Mouse (Mus musculus) cerebellum, postnatal 36 days (tissue): ENCODE results near the gene Cox6b2.
"Not testable (repeated sequence)": the region's sequence is repeated elsewhere in the genome, so short reads cannot be mapped to it uniquely, and the experiment has no call there.

ENCODE experiments used
- DNase-seq, 2 experiments: peaks; one replicate each; pipeline ENCODE4 v3.0.0; 2021 to 2022; ENCODE audit warnings: mixed read lengths in 2 of 2

Gene Cox6b2

DNA sequence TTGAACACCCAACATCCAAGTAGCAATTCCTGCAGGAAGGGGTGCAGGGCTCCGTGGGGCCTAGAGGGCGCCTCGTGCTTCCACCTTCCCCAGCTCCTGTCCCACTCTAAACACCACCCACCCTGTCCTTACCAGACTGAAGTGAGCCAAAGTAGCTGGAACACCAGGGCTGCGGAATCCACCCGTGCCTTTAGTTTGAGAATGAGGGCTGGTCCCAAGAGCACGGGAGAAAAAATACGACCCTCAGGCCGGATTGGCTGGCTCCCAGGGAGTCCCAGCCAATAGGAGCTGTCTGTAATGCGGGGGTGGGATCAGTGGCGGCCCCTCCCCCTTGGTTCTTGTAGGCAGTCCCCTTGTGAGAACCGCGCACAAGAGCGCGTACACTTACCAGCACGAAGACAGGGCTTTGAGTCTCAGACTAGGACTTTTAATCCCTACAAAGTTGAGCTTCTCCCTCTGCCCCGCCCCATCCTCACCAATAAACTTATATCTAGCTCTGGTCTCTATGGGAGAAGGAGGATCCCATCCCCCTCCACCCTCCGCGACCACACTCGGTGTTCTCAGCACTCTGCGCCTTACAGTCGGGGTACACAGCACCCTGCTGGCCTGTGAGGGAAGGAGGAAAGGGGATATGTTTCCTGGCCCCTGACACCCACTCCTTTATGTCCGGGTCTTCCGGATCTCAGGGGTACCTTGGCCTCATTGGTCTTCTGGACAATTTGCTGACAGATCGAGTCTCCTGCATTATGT is at the start of gene Cox6b2:
Cox6b2 (minus strand) TSS at position 274 of the 750 bp plus-strand sequence.
- peak; percentile 28 to 38 for DNase-seq

DNA sequence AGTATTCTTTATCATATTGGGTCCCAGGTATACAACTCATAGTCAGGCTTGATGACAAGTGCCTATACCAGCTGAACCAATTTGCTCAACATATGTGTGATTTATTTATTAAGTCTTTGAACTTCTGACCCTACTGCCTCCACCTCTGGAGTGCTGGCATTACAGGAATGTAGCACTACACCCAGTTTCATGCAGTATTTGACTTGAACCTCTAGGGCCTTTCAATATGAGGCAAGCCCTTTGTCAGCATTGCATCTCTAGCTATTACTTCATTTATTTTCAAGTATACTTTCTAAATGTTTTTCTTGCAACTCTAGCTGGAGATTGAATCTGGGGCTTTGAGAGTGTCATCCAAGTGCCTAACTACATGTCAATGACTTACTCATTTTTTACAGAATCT is 49.4 kb upstream of the Cox6b2 start:
- no peak for DNase-seq

DNA sequence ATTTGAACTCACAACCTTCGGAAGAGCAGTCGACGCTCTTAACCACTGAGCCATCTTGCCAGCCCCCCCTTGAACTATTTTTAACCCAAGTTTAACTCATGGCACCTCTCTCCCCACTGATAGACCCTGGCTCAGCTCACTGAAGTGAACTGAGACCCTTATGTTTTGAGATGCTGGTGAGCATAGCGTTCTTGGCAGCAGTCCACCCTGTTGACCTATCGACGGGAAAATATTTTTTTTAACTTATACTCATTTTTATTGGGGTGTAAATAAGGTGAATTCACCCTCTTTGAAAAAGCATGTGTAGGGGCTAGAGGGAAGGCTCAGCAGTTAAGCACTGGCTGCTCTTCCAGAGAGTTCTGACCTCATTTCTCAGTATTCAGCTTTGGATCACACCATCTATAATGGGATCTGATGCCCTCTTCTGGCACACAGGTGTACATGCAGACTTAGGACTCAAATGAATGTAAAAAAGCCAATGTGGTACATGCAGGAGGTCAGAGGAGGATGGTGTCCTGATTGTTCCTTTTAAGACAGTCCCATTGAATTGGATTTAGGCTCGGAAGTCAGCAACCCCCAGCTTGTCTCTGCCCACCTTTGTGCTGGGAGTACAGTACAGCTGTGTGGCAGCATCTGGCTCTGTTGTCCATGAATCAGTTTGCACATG is 43.0 kb upstream of the Cox6b2 start:
- DNase-seq: peak in 1 of 2 experiments; percentile 37

DNA sequence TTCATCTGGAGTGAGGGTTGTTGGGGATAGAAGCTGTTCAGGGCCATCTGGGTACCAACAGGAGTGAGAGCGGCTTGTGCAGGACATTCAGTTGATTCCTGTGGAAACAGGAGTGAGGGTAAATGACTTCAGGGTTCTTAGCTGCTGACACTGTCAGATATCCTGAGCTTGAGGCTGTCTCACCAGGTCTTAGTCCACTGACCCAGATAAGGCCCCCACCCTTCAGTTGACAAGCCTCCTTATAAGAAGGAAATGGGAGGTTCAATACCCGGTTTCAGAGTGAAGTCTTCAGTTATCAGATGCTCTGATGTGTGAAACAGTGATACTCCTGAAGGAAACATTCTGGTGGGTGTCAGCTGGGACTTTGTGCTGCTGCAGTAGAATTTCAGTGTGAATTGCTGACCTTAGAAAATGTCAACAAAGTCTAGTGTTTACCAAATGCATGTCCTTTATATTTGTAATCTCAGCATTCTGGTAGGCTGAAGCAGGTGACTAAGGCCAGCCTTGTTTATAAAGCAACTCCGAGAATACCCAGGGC is 41.8 kb upstream of the Cox6b2 start:
- DNase-seq: no peak

DNA sequence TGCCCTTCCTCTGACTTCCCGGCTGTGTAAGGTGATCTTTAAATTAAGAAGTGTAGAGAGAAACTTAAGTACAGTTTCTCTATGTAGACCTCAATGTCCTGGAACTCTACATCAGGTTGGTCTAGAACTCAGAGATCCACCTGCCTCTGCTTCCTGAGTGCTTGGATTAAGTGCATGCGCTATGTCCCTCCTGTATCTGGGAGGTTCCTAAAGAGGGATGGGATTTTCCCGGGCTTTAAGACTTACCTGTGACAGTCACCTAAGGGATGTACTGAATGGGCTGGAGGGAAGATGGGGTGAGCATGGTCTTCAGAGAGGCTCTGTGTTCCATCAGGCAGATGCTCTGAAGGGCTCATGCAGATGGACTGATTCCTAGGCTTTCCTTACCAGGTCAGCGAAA is 40.8 kb upstream of the Cox6b2 start:
- no peak for DNase-seq

GRCm38 (mm10) chr7:4793248-4793647 is 40.4 kb upstream of the Cox6b2 start:
- DNase-seq: not testable (repeated sequence)

DNA sequence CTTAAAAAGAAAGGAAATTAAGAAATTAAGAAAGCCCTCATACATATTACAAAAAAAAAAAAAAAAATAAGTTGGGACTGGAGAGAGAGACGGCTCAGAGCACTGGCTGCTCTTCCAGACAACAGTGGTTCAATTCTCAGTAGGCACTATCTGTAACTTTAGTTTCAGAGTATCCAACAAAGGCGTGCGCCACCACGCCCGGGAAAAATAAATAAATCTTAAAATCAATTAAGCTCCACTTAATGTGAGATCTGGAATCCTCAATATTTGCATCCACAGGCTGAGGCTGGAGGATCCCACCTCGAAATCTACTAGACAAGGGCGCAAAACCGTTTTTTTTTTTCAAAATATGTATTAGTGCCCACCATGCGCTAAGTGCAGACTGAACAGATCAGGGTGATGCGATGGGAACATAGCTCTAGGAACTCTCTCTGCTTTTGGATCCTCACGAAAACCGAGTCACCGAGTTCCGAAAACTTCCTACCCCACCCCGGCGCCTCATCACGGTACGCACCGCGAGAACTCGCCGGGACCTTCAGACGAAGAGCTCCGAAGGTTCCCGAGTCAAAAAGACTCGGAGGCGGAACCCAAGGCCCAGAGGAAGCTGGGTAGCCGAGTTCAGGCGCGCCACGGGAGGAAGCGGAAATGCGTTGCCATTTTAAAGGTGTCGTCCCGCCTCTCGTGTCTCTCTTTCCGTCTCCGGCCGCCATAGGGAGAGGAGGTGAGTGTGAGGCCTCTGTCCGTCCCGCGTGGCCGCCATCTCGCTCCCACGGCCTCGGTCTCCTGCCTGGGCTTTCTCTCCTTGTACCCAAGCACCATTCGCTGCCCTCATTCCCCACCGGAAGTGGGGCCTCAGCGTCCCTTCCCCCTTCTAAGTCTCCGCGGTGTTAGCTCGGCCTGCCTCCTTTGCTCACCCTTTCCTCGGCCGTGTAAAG is 39.7 kb upstream of the Cox6b2 start, which contains the start of gene Rpl28:
Rpl28 (plus strand) TSS at position 597 of the 935 bp plus-strand sequence.
- peak; percentile 93 to 94 for DNase-seq

GRCm38 (mm10) chr7:4789436-4789935 is 36.6 kb upstream of the Cox6b2 start, which contains the start of gene Tmem238:
TSS of gene Tmem238 (minus strand) at chr7:4789656.
- DNase-seq: peak in 1 of 2 experiments; percentile 77

GRCm38 (mm10) chr7:4788499-4789435 is 35.9 kb upstream of the Cox6b2 start:
- DNase-seq: peak; percentile 63 to 71

GRCm38 (mm10) chr7:4783667-4784268 is 30.9 kb upstream of the Cox6b2 start:
- peak; percentile 74 to 81 for DNase-seq

GRCm38 (mm10) chr7:4782759-4783158 is 29.9 kb upstream of the Cox6b2 start, which contains the start of the genes Il11 and Tmem190:
TSS of gene Il11 (minus strand) at chr7:4782859.
TSS of gene Tmem190 (plus strand) at chr7:4782937.
- DNase-seq: no peak

GRCm38 (mm10) chr7:4782130-4782529 is 29.2 kb upstream of the Cox6b2 start:
- DNase-seq: no peak

GRCm38 (mm10) chr7:4779921-4780320 is 27.0 kb upstream of the Cox6b2 start:
- DNase-seq: no peak

GRCm38 (mm10) chr7:4777851-4778637 is 25.1 kb upstream of the Cox6b2 start:
- no peak for DNase-seq

- DNase-seq: no peak
Observed at GRCm38 (mm10) chr7:4776861-4777830, 24.3 kb upstream of the Cox6b2 start.

GRCm38 (mm10) chr7:4776131-4776530 is 23.2 kb upstream of the Cox6b2 start:
- DNase-seq: no peak

DNA sequence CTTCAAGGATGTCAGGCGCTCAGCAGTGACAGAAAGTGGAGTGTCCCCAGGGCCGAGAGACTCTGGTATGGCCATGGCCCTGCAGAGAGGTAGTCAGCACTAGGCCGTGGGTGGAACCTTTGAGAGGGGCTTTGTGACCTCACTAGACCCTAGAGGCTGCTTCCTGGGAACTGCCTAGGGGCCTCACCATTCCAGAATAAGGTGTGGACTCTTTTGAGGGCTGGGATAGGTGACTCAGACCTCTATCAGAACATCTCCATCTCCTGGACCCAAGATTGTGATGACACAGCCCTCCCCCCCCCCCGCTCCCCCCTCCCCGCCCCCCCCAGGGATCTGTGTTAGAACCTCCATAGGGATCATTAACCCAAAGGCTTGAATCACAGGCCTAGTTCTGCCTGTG is 18.3 kb upstream of the Cox6b2 start, which contains the start of gene Fam71e2:
Fam71e2 (minus strand) TSS at position 101 of the 400 bp plus-strand sequence.
- no peak for DNase-seq

GRCm38 (mm10) chr7:4764946-4765710 is 12.2 kb upstream of the Cox6b2 start:
- no peak for DNase-seq
